Mouse (Mus musculus): ENCODE measurements around the gene Clta. TPM values are rescaled to one million over a fixed set of nuclear protein-coding genes. Genes with fewer than 3 reads are reported as not detected.

Clta gene
- polyA plus RNA-seq, 1 experiment from 2014 or later: 215 TPM

- no peaks in the 10 kb centered on the region for H3K9me3 ChIP-seq (ENCODE audit: control insufficient read depth, low read length)
- H3K27me3 ChIP-seq (replicated peaks; ENCODE audit: control insufficient read depth, insufficient read depth, low read length): no peaks in the 10 kb centered on the region
- peaks cover 14% of the 10 kb centered on the region for H3K4me1 ChIP-seq (replicated peaks; ENCODE audit: control insufficient read depth, insufficient read depth, low read length)
- DNase-seq (ENCODE audit: low spot score) (peak; percentile 83), ATAC-seq (replicated peaks; ENCODE audit: low FRiP score) (peak; percentile 96)
- H3K4me3 ChIP-seq (ENCODE audit: low read depth, low read length): peak overlapping the region; percentile 94
- H3K4me2 ChIP-seq: peak overlapping the region; percentile 65
- peak overlapping the region; percentile 95 for H3K9ac ChIP-seq (ENCODE audit: low read depth, low read length)
- peak overlapping the region; percentile 74 for H3K27ac ChIP-seq (ENCODE audit: low read depth, low read length)
- WGBS: under 1% methylated on average over 77 of the region's 77 CpGs
- H3K36me3 ChIP-seq (ENCODE audit: control insufficient read depth, insufficient read depth, low read length): no peaks in the 10 kb centered on the region
Measured at GRCm38 (mm10) chr4:44012376-44013367, 8.4 kb downstream of the Clta start.

GRCm38 (mm10) chr4:44013391-44014070 is 9.3 kb downstream of the Clta start:
- Histone ChIP-seq H3K4me1 (replicated peaks; ENCODE audit: control insufficient read depth, insufficient read depth, low read length) (peaks cover 14% of the 10 kb centered on the region), H3K4me3 (ENCODE audit: low read depth, low read length) (peak overlapping the region; percentile 94), H3K27ac (ENCODE audit: low read depth, low read length) (no peak overlapping the region; the same call in 1 of the 2 replicates), H3K4me2 (peak overlapping the region; percentile 65), H3K9me3 (ENCODE audit: control insufficient read depth, low read length) (no peaks in the 10 kb centered on the region), H3K27me3 (replicated peaks; ENCODE audit: control insufficient read depth, insufficient read depth, low read length) (no peaks in the 10 kb centered on the region), H3K9ac (ENCODE audit: low read depth, low read length) (peak overlapping the region; percentile 95), H3K36me3 (ENCODE audit: control insufficient read depth, insufficient read depth, low read length) (peaks cover 2% of the 10 kb centered on the region; the same call in 1 of the 2 replicates)
- WGBS: 19% methylated on average over 11 of the region's 11 CpGs
- DNase-seq (ENCODE audit: low spot score) (no peak), ATAC-seq (replicated peaks; ENCODE audit: low FRiP score) (no peak)

- no peak for ATAC-seq (replicated peaks; ENCODE audit: low FRiP score)
- Histone ChIP-seq H3K4me1 (replicated peaks; ENCODE audit: control insufficient read depth, insufficient read depth, low read length) (peaks cover 14% of the 10 kb centered on the region), H3K4me3 (ENCODE audit: low read depth, low read length) (no peak overlapping the region), H3K9me3 (ENCODE audit: control insufficient read depth, low read length) (no peaks in the 10 kb centered on the region), H3K27me3 (replicated peaks; ENCODE audit: control insufficient read depth, insufficient read depth, low read length) (no peaks in the 10 kb centered on the region), H3K9ac (ENCODE audit: low read depth, low read length) (no peak overlapping the region), H3K36me3 (ENCODE audit: control insufficient read depth, insufficient read depth, low read length) (peaks cover 12% of the 10 kb centered on the region), H3K27ac (ENCODE audit: low read depth, low read length) (no peak overlapping the region), H3K4me2 (peak overlapping the region; percentile 7)
- WGBS: 58% methylated on average over 4 of the region's 4 CpGs
- no peak for DNase-seq (ENCODE audit: low spot score)
Measured at GRCm38 (mm10) chr4:44016071-44016470, 11.8 kb downstream of the Clta start.

GRCm38 (mm10) chr4:44016791-44017190 is 12.5 kb downstream of the Clta start:
- Histone ChIP-seq H3K27ac (ENCODE audit: low read depth, low read length) (no peak overlapping the region), H3K36me3 (ENCODE audit: control insufficient read depth, insufficient read depth, low read length) (peaks cover 19% of the 10 kb centered on the region), H3K4me2 (no peak overlapping the region), H3K9ac (ENCODE audit: low read depth, low read length) (no peak overlapping the region), H3K27me3 (replicated peaks; ENCODE audit: control insufficient read depth, insufficient read depth, low read length) (no peaks in the 10 kb centered on the region), H3K9me3 (ENCODE audit: control insufficient read depth, low read length) (no peaks in the 10 kb centered on the region), H3K4me1 (replicated peaks; ENCODE audit: control insufficient read depth, insufficient read depth, low read length) (peaks cover 14% of the 10 kb centered on the region), H3K4me3 (ENCODE audit: low read depth, low read length) (no peak overlapping the region)
- WGBS: 89% methylated on average over 12 of the region's 12 CpGs
- no peak for DNase-seq (ENCODE audit: low spot score)
- ATAC-seq (replicated peaks; ENCODE audit: low FRiP score): no peak

- DNase-seq (ENCODE audit: low spot score) (no peak), ATAC-seq (replicated peaks; ENCODE audit: low FRiP score) (no peak)
- Histone ChIP-seq H3K4me1 (replicated peaks; ENCODE audit: control insufficient read depth, insufficient read depth, low read length) (no peaks in the 10 kb centered on the region), H3K9ac (ENCODE audit: low read depth, low read length) (no peak overlapping the region), H3K4me2 (no peak overlapping the region), H3K27ac (ENCODE audit: low read depth, low read length) (no peak overlapping the region), H3K9me3 (ENCODE audit: control insufficient read depth, low read length) (no peaks in the 10 kb centered on the region), H3K36me3 (ENCODE audit: control insufficient read depth, insufficient read depth, low read length) (peaks cover 63% of the 10 kb centered on the region), H3K27me3 (replicated peaks; ENCODE audit: control insufficient read depth, insufficient read depth, low read length) (no peaks in the 10 kb centered on the region), H3K4me3 (ENCODE audit: low read depth, low read length) (no peak overlapping the region)
- 78% methylated on average over 4 of the region's 4 CpGs for WGBS
Measured at GRCm38 (mm10) chr4:44022323-44022722, 18.1 kb downstream of the Clta start.

GRCm38 (mm10) chr4:44022766-44023165 is 18.5 kb downstream of the Clta start:
- H3K9ac ChIP-seq (ENCODE audit: low read depth, low read length): no peak overlapping the region
- ATAC-seq (replicated peaks; ENCODE audit: low FRiP score) (no peak), DNase-seq (ENCODE audit: low spot score) (no peak)
- H3K4me2 ChIP-seq: no peak overlapping the region
- no peak overlapping the region for H3K4me3 ChIP-seq (ENCODE audit: low read depth, low read length)
- H3K27me3 ChIP-seq (replicated peaks; ENCODE audit: control insufficient read depth, insufficient read depth, low read length): no peaks in the 10 kb centered on the region
- WGBS: 91% methylated on average over 11 of the region's 11 CpGs
- peaks cover 67% of the 10 kb centered on the region for H3K36me3 ChIP-seq (ENCODE audit: control insufficient read depth, insufficient read depth, low read length)
- H3K9me3 ChIP-seq (ENCODE audit: control insufficient read depth, low read length): no peaks in the 10 kb centered on the region
- H3K4me1 ChIP-seq (replicated peaks; ENCODE audit: control insufficient read depth, insufficient read depth, low read length): no peaks in the 10 kb centered on the region
- H3K27ac ChIP-seq (ENCODE audit: low read depth, low read length): no peak overlapping the region

- H3K4me1 ChIP-seq (replicated peaks; ENCODE audit: control insufficient read depth, insufficient read depth, low read length): 0 out of 2 replicates have a peak, but pooled peaks cover 4% of the 10 kb centered on the region
Measured at GRCm38 (mm10) chr4:44023681-44024080, 19.4 kb downstream of the Clta start.

GRCm38 (mm10) chr4:44024241-44024640 is 20.0 kb downstream of the Clta start:
- no peaks in the 10 kb centered on the region for H3K27me3 ChIP-seq (replicated peaks; ENCODE audit: control insufficient read depth, insufficient read depth, low read length)
- H3K4me3 ChIP-seq (ENCODE audit: low read depth, low read length): no peak overlapping the region
- H3K9me3 ChIP-seq (ENCODE audit: control insufficient read depth, low read length): no peaks in the 10 kb centered on the region
- 0 out of 2 replicates have a peak, but pooled peaks cover 4% of the 10 kb centered on the region for H3K4me1 ChIP-seq (replicated peaks; ENCODE audit: control insufficient read depth, insufficient read depth, low read length)
- H3K27ac ChIP-seq (ENCODE audit: low read depth, low read length): no peak overlapping the region
- H3K9ac ChIP-seq (ENCODE audit: low read depth, low read length): no peak overlapping the region
- WGBS: 94% methylated on average over 6 of the region's 6 CpGs
- no peak overlapping the region for H3K4me2 ChIP-seq
- DNase-seq (ENCODE audit: low spot score): no peak
- no peak for ATAC-seq (replicated peaks; ENCODE audit: low FRiP score)
- peaks cover 74% of the 10 kb centered on the region for H3K36me3 ChIP-seq (ENCODE audit: control insufficient read depth, insufficient read depth, low read length)

More at GRCm38 (mm10) chr4:44023681-44024080, 19.4 kb downstream of the Clta start:
- no peak for DNase-seq (ENCODE audit: low spot score)
- Histone ChIP-seq H3K36me3 (ENCODE audit: control insufficient read depth, insufficient read depth, low read length) (peaks cover 72% of the 10 kb centered on the region), H3K9me3 (ENCODE audit: control insufficient read depth, low read length) (no peaks in the 10 kb centered on the region), H3K27ac (ENCODE audit: low read depth, low read length) (no peak overlapping the region), H3K4me2 (no peak overlapping the region), H3K9ac (ENCODE audit: low read depth, low read length) (no peak overlapping the region), H3K27me3 (replicated peaks; ENCODE audit: control insufficient read depth, insufficient read depth, low read length) (no peaks in the 10 kb centered on the region), H3K4me3 (ENCODE audit: low read depth, low read length) (no peak overlapping the region)
- no peak for ATAC-seq (replicated peaks; ENCODE audit: low FRiP score)
- whole genome bisulfite sequencing: 95% methylated on average over 9 of the region's 9 CpGs

Data from liver, embryonic 11.5 days (tissue).